Mouse (Mus musculus) forebrain, embryonic 12.5 days (tissue): ENCODE data around the gene Hoxa10. TPM values are rescaled to one million over a fixed set of nuclear protein-coding genes. Genes with fewer than 3 reads are reported as not detected.

Source experiments
- ATAC-seq: fragments of 200-750 bp; cut with Nextera tagmentation; 2 replicates; pipeline ENCODE4 v1.8.0; 2017; ENCODE audit warnings: moderate TSS enrichment; ENCODE audit not compliant: low FRiP score
- H3K27ac ChIP-seq: fragments of 300-500 bp; sonication (generic); 2 replicates; pipeline ENCODE4 v1.5.1; 2016; ENCODE audit warnings: mild to moderate bottlenecking
- H3K27me3 ChIP-seq: fragments of 300-500 bp; sonication (generic); 2 replicates; pipeline ENCODE4 v1.6.1; 2016; ENCODE audit warnings: mild to moderate bottlenecking
- H3K36me3 ChIP-seq: fragments of 300-500 bp; sonication (generic); replicated peaks from 2 replicates; pipeline ENCODE4 v1.6.1; 2016; ENCODE audit warnings: mild to moderate bottlenecking
- H3K4me1 ChIP-seq: fragments of 300-500 bp; sonication (generic); 2 replicates; pipeline ENCODE4 v1.6.1; 2016
- H3K4me2 ChIP-seq: fragments of 300-500 bp; sonication (generic); 2 replicates; pipeline ENCODE4 v1.6.1; 2016; ENCODE audit warnings: mild to moderate bottlenecking, moderate library complexity
- H3K4me3 ChIP-seq: fragments of 300-500 bp; sonication (generic); replicated peaks from 2 replicates; pipeline ENCODE4 v1.5.1; 2016; ENCODE audit warnings: mild to moderate bottlenecking
- H3K9ac ChIP-seq: fragments of 300-500 bp; sonication (generic); 2 replicates; pipeline ENCODE4 v1.6.1; 2016; ENCODE audit warnings: mild to moderate bottlenecking
- H3K9me3 ChIP-seq: fragments of 300-500 bp; sonication (generic); 2 replicates; pipeline ENCODE4 v1.6.1; 2016
- WGBS: fragments of 180-500 bp; shearing (Covaris S2); methylation state at CpG from one replicate; pipeline ENCODE4 v1.1.7; 2016; 5-methylcytosine and 5-hydroxymethylcytosine counted together
- polyA plus RNA-seq: library from polyadenylated mRNA; unstranded; fragments of >200 nt; fragmentation: Nextera tagmentation; extraction: Ambion mirVana; gene quantifications from 2 replicates; pipeline ENCODE4 v1.2.1, GENCODE M21; 2016

The Hoxa10 gene
- polyA plus RNA-seq, 1 experiment from 2014 or later = not detected

DNA sequence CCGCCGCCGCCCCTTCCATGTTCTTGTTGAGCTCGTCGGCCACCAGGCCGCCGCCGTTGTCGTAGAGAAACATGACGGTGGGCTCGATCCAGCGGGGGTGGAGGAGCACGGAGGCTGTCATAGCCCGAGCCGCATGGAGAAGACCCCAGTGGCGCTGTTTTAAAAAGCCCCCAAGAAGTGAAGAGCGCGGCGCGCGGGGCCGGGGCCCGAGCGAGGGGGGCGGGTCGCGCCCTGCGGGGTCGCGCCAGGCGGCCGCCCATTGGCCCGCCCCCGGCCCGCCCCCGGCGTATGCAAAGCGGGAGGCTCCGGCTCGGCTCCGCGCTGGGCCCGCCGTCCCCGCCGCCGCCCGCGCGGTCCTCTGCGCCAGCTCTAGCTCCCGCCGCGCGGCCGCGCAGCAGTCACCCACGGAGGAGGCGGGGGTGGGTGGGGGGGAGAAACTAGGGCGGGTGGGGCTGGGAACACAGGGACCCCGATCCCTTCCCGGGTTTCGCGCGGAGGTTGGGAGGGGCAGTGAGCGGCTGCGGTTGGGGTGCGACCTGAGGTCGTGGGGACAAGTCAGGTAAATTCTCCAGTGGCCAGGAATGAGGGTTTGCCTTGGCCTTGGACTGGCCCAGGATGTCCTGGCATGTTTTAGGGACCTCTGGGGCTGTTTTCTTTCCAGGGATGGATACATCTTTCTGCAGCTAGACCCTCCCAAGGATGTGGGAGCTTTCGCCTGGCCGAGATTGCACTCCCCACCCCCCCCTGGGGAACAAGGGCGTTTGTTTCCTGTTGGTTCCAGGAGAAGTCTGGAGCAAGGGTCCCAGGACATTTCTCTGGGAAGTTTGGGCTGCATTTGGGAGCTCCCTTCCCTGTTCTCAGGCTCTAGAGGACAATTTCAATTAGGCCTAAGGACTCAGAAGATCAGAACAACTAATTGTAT lies 20.3 kb upstream of the Hoxa10 start, which contains the start of gene Hoxa13:
Gene Hoxa13 (minus strand): TSS at position 227 of the 922 bp plus-strand sequence.
- no peak within 1 kb of the TSS for H3K27ac ChIP-seq
- no peaks in the 10 kb centered on the region for H3K9me3 ChIP-seq
- H3K36me3 ChIP-seq = no peaks in the 10 kb centered on the region
- WGBS = under 1% methylated on average over 44 of the region's 72 CpGs
- ATAC-seq = no peak
- no peak within 1 kb of the TSS for H3K9ac ChIP-seq
- H3K4me1 ChIP-seq = peaks cover 10% of the 10 kb centered on the region
- peak within 1 kb of the TSS; percentile 46 for H3K4me2 ChIP-seq
- peak within 1 kb of the TSS; percentile 33 for H3K4me3 ChIP-seq
- H3K27me3 ChIP-seq = peaks cover 90% of the 10 kb centered on the region

DNA sequence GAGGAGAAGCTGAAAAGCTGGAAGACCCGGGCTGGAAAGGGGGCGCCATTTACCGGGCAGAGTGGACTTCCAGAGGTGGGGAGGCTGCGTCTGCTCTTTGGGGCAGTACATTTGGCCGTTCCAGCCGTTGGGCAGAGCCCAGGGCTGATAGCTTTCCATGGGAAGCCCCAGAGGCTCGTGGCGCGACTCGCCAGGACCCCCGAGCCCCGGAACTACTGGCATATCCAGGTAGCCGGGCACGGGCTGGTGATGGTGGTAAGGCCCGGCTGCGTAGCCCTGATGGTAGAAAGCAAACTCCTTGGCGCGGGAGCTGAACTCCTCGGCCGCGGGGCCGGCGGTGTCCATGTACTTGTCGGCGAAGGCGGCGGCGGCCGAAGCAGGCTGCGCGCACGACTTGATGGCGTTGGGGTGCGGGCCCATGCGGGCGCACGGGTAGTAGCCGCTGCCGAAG lies 19.2 kb upstream of the Hoxa10 start:
- Histone ChIP-seq H3K27me3 (peaks cover 90% of the 10 kb centered on the region), H3K4me2 (peak overlapping the region; percentile 46), H3K9me3 (no peaks in the 10 kb centered on the region), H3K4me3 (peak overlapping the region; percentile 22; the same call in 1 of the 2 replicates), H3K9ac (no peak overlapping the region), H3K4me1 (peaks cover 10% of the 10 kb centered on the region), H3K36me3 (no peaks in the 10 kb centered on the region), H3K27ac (no peak overlapping the region)
- WGBS = 0% methylated on average over 39 of the region's 39 CpGs
- ATAC-seq = no peak

DNA sequence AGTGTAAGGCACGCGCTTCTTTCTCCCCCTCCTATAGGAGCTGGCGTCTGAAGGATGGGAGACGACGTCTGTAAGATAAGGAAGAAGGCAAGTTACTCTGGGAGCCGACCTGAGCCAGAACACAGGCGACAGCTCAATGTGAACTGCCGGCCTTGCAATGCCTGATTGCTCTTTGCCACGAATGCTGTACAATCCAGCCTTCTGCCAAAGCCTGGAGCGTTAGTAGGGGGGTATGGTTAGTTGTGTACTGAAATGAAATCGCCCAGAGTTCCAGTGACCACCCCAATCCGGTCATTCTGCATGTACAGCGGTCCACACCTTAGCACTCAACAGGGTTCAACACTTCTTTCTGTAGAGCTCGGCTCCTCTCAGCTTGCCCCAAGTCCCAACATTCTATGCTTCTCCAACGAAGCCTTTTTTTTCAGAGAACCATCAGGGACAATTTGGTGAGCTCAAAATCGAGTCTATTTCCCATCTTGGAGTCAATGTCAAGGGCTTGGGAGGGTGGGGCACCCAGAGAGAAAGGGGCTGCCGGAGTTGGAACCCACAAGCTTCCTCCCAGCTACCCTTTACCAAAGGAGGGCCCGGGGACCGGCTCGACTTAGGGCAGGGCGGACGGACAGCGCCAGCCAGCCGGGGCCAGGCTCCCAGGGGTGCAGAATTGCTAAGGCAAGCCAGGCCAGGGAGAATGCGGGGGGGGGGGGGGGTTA lies 18.6 kb upstream of the Hoxa10 start:
- Histone ChIP-seq H3K4me3 (no peak overlapping the region), H3K9me3 (no peaks in the 10 kb centered on the region), H3K9ac (no peak overlapping the region), H3K4me1 (peaks cover 10% of the 10 kb centered on the region), H3K27ac (no peak overlapping the region), H3K27me3 (peaks cover 86% of the 10 kb centered on the region), H3K4me2 (no peak overlapping the region), H3K36me3 (no peaks in the 10 kb centered on the region)
- WGBS = 1% methylated on average over 25 of the region's 25 CpGs
- no peak for ATAC-seq

DNA sequence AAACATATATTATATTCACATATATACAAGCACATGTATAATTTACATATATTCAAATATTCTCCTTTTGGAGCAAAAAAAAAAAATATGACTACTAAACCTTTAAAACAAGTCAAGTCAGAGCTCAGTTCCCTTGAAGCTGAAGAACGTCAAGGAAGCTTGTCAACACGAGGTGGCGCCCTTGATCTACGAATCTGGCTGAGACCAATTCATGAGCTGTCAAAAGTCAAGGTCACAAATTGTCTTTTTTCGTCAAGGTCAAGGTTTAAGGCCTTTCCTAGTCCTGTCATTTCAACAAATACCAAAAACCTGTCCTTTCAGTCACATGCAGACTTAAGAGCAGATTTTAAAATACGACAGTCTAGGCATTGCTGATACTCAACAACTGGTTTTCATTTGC lies 16.3 kb upstream of the Hoxa10 start:
- Histone ChIP-seq H3K9ac (no peak overlapping the region), H3K4me2 (no peak overlapping the region), H3K4me1 (peaks cover 13% of the 10 kb centered on the region), H3K27me3 (peaks cover 86% of the 10 kb centered on the region), H3K4me3 (no peak overlapping the region), H3K27ac (no peak overlapping the region), H3K9me3 (no peaks in the 10 kb centered on the region), H3K36me3 (no peaks in the 10 kb centered on the region)
- no peak for ATAC-seq
- 2% methylated on average over 6 of the region's 6 CpGs for whole genome bisulfite sequencing

DNA sequence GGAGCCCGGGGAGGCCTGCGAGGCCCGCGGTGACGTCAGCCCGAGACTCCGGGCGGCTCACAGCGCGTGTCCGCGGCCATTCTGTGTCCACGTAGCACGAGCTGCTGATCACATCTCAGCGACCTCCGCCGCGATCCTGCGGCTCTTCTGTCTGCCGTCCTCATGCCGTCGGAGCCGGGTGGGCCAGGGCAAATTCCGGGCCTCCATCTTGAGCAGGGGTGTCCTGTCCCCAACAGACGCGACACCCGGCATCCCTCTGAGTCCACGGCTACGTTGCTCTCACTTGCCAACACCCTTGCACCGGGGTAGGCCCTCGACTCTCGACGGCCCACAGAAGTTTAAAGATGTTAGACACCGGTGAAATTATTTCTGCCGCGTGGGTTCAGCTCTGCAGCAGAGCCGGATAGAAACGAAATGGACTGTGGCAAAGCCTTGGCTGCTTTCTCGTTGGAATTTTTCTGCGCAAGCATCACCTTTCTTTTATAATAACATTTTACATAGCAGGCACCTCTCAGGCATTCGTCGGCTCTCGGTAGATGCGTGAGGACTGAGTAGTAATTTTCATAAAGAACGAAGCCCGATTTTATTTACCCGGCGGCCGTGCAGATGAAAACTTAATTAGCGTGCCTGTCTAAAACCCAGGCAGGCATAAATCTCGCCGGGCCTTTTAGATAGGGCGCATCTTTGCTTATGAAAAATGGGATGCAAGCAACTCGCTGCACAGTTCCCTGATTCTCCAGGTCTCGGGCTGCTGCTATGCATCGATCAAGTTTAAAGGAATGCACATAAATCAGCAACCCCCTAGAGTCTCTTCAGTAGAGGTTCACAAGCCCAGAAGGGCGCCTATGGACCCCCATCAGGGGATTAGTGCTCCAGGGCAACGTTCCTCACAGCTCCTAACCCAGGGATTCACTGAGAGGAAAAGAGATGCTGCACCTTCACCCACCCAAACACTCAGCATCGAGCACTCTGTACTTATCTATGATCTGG lies 13.2 kb upstream of the Hoxa10 start:
- Histone ChIP-seq H3K4me1 (peaks cover 3% of the 10 kb centered on the region; the same call in 1 of the 2 replicates), H3K9me3 (no peaks in the 10 kb centered on the region), H3K36me3 (no peaks in the 10 kb centered on the region), H3K4me2 (no peak overlapping the region), H3K9ac (no peak overlapping the region), H3K4me3 (peak overlapping the region; percentile 11; the same call in 1 of the 2 replicates), H3K27me3 (peaks cover 88% of the 10 kb centered on the region), H3K27ac (no peak overlapping the region)
- WGBS = under 1% methylated on average over 59 of the region's 59 CpGs
- no peak for ATAC-seq

DNA sequence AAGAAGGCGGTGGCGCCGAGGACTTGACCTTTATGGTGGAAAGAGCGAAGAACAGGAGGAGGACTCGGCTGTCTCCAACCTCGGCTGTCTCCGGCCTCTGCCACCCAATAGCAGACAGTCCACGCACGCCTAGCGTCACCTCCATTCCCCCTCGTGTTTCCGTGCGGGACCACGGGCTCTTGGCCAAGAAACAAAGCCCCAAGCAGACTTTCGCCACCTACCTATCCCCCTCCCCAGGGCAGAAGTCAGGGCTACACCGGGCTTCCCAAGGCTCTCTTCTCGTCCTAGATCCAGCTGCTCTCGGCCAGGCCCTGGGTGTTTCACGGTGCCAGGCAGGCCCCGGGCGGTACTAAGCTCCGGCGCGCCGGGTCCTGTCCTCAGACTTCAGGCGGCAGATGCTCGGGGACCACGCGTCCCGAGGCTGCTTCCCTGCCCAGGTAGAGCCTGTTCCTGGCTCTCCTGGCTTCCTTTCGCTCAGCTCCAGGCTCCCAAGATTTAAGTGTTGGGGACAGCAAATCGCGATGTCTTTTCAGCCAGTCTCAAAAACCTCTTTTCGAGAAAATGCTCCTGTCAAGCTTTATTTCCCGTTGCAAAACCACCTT lies 12.2 kb upstream of the Hoxa10 start:
- ATAC-seq = no peak
- H3K4me3 ChIP-seq = peak overlapping the region; percentile 11; the same call in 1 of the 2 replicates

DNA sequence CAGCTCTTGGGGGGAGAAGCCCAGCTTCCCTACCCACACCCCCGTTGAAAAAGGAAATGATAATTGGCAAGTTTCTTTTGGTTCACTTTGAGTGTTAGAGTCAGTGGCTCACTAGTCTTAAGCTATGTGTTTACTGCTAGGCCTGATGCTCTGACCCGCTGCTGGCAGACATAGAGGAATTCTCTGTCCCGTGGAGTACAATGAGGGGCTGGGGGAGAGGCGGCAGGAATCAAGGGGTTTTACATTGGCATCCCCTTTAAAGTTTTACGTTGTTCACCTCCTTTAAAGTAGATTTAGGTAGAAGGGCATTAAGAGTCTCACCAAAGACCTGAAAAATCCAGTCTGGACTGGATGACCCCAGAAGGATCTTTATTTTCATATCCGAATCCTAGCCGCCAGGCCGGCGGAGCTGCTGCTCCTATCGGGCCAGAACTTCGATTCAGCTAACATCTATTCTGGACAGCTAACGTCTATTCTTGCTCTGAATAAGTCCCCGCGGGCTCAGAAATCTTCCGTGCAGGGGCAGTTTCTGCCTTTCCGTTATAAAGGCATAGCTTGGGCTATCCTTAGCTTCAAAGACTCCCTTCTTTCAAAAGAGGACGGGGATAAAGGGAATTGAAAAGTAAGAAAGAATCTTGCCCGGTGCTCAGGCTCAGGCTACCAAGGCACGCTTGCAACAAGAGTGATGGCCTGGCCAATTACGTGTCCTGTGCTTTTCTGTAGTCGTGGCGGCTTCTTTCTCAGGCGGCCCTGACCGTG lies 11.5 kb upstream of the Hoxa10 start:
- Histone ChIP-seq H3K4me1 (peaks cover 3% of the 10 kb centered on the region; the same call in 1 of the 2 replicates), H3K9me3 (no peaks in the 10 kb centered on the region), H3K4me3 (no peak overlapping the region), H3K27me3 (peaks cover 90% of the 10 kb centered on the region), H3K27ac (no peak overlapping the region), H3K36me3 (no peaks in the 10 kb centered on the region), H3K4me2 (no peak overlapping the region), H3K9ac (no peak overlapping the region)
- ATAC-seq = no peak
- WGBS = under 1% methylated on average over 24 of the region's 24 CpGs

More for the DNA sequence above, 12.2 kb upstream of the Hoxa10 start:
- H3K4me2 ChIP-seq = no peak overlapping the region
- no peaks in the 10 kb centered on the region for H3K36me3 ChIP-seq
- WGBS = under 1% methylated on average over 35 of the region's 35 CpGs
- no peak overlapping the region for H3K9ac ChIP-seq
- no peak overlapping the region for H3K27ac ChIP-seq
- H3K27me3 ChIP-seq = peaks cover 88% of the 10 kb centered on the region
- peaks cover 3% of the 10 kb centered on the region; the same call in 1 of the 2 replicates for H3K4me1 ChIP-seq
- H3K9me3 ChIP-seq = no peaks in the 10 kb centered on the region

DNA sequence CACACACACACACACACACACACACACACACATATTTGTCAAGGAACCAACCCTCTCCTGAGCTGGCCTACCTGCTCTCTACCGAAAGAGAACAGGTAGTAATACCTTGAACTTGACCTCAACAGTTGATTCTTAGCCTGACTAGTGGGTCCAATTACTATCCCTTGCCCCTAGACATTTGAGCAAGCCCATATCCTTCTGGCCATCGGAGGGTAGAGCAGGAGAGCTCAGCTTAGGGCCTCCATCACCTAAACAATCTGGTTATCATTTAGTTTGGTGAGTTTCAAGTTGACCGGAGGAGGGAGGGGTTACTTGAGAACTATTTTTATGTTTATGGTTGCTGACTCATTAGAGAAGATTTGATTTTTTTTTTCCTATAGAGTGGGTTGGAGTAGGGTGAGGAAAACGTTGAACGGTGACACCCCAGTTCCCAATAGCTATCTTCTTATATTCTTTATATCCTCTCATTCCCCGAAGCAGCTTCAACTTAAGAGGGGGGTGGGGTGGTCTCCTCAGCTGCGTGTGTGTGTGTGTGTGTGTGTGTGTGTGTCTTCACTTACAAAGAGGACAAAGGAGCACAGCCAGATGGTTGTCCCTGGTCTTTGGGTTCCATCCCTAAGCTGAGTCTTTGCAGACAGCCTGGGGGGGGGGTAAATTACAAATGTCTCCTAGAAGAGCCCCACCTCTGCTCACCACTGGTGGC lies 10.7 kb upstream of the Hoxa10 start:
- Histone ChIP-seq H3K9ac (no peak overlapping the region), H3K4me3 (no peak overlapping the region), H3K4me2 (no peak overlapping the region), H3K4me1 (peaks cover 3% of the 10 kb centered on the region; the same call in 1 of the 2 replicates), H3K36me3 (no peaks in the 10 kb centered on the region), H3K9me3 (no peaks in the 10 kb centered on the region), H3K27ac (no peak overlapping the region), H3K27me3 (peaks cover 91% of the 10 kb centered on the region)
- no peak for ATAC-seq
- WGBS = 11% methylated on average over 7 of the region's 7 CpGs

DNA sequence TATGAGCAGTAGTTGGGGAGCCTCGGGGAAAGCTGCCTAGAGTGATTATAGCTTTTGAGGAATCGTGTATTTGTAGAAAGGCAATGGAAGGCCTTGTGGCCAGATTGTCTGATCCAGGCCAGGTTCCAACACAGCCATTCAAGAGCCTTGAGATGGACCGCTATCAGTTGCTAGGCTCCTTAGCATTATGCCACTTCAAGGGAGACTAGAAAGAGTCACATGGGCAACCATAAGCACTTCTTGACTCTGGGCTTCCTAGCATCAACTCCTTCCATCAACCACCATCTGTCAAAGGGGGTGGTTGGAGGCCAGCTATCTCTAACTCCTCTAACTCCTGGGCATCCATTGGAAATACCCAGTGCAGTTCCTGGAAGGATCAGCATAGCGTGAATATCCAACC lies 9.2 kb upstream of the Hoxa10 start:
- ATAC-seq = no peak
- H3K27me3 ChIP-seq = peaks cover 94% of the 10 kb centered on the region
- no peaks in the 10 kb centered on the region for H3K9me3 ChIP-seq
- H3K9ac ChIP-seq = no peak overlapping the region
- peaks cover 5% of the 10 kb centered on the region for H3K4me1 ChIP-seq
- H3K27ac ChIP-seq = no peak overlapping the region
- under 1% methylated on average over 4 of the region's 4 CpGs for WGBS
- no peak overlapping the region for H3K4me3 ChIP-seq
- H3K36me3 ChIP-seq = no peaks in the 10 kb centered on the region
- no peak overlapping the region for H3K4me2 ChIP-seq

DNA sequence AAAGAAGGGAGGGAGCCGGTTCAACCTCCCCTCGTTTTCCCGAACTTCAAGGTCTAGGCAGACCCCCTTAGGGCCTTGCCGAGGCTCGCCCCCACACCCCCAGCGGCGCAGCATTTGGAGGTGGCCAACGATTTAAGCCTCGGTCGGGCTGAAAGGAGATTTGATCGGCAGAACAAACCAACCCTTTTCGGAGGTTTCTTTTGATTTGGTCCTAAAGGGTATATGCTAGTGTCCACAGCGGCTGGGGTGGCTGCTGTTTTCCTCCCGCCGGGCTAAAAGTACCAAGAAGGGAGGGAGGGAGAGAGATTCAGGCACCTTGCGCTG lies 8.7 kb upstream of the Hoxa10 start:
- Histone ChIP-seq H3K27ac (no peak overlapping the region), H3K9me3 (no peaks in the 10 kb centered on the region), H3K4me2 (no peak overlapping the region), H3K27me3 (peaks cover 98% of the 10 kb centered on the region), H3K36me3 (no peaks in the 10 kb centered on the region), H3K4me1 (peaks cover 5% of the 10 kb centered on the region), H3K9ac (no peak overlapping the region), H3K4me3 (no peak overlapping the region)
- 0% methylated on average over 16 of the region's 16 CpGs for WGBS
- no peak for ATAC-seq
